Mouse (Mus musculus) MEL (cell line): Measurements from ENCODE around the gene Ccnc.

Experiments used
- CTCF ChIP-seq, 3 experiments: IDR thresholded peaks in 2 of 3; conservative IDR thresholded peaks in 1 of 3; 2 replicates each; pipeline ENCODE4 v1.5.1; 2011 to 2012; ENCODE audit warnings: low read length in 3 of 3, low read depth in 2 of 3, mild to moderate bottlenecking in 2 of 3, improper control_type of control experiment in 1 of 3, inconsistent platforms in 1 of 3, mixed read lengths in 1 of 3, moderate library complexity in 1 of 3; ENCODE audit not compliant: control insufficient read depth in 1 of 3, insufficient read depth in 1 of 3, poor library complexity in 1 of 3, severe bottlenecking in 1 of 3
- EP300 ChIP-seq, 2 experiments: IDR thresholded peaks; 2 replicates each; pipeline ENCODE4 v1.6.1; 2011; ENCODE audit warnings: improper control_type of control experiment in 2 of 2, low read length in 2 of 2, low read depth in 1 of 2, mild to moderate bottlenecking in 1 of 2
- ETS1 ChIP-seq: IDR thresholded peaks from 2 replicates; pipeline ENCODE4 v1.6.1; 2012; ENCODE audit warnings: low read depth, mild to moderate bottlenecking, inconsistent platforms, low read length, improper control_type of control experiment, moderate library complexity
- HCFC1 ChIP-seq: IDR thresholded peaks from 2 replicates; pipeline ENCODE4 v1.6.1; 2012; ENCODE audit warnings: low read depth, mild to moderate bottlenecking, inconsistent platforms, low read length, improper control_type of control experiment, moderate library complexity
- JUND ChIP-seq: IDR thresholded peaks from 2 replicates; pipeline ENCODE4 v1.6.1; 2011; ENCODE audit warnings: low read depth, mild to moderate bottlenecking, improper control_type of control experiment, low read length
- MEF2A ChIP-seq: IDR thresholded peaks from 2 replicates; pipeline ENCODE4 v1.6.1; 2014; ENCODE audit warnings: low read depth, mild to moderate bottlenecking, inconsistent platforms, low read length, improper control_type of control experiment; ENCODE audit not compliant: poor library complexity, insufficient replicate concordance, severe bottlenecking; ENCODE audit errors: extremely low read depth
- POLR2A ChIP-seq, 2 experiments: IDR thresholded peaks; 2 replicates each; pipeline ENCODE4 v1.6.1; 2011 to 2012; ENCODE audit warnings: low read length in 2 of 2, mild to moderate bottlenecking in 2 of 2, control low read depth in 1 of 2, improper control_type of control experiment in 1 of 2, low read depth in 1 of 2, moderate library complexity in 1 of 2; ENCODE audit not compliant: control insufficient read depth in 1 of 2, insufficient read depth in 1 of 2, poor library complexity in 1 of 2
- POLR2AphosphoS2 ChIP-seq: IDR thresholded peaks from 2 replicates; pipeline ENCODE4 v1.6.1; 2011; ENCODE audit warnings: low read length, improper control_type of control experiment
- USF2 ChIP-seq, 2 experiments: IDR thresholded peaks; 2 replicates each; pipeline ENCODE4 v1.6.1; 2011 to 2012; ENCODE audit warnings: improper control_type of control experiment in 2 of 2, low read length in 2 of 2, borderline replicate concordance in 1 of 2, inconsistent platforms in 1 of 2, low read depth in 1 of 2, mild to moderate bottlenecking in 1 of 2; ENCODE audit not compliant: insufficient read depth in 1 of 2

DNA sequence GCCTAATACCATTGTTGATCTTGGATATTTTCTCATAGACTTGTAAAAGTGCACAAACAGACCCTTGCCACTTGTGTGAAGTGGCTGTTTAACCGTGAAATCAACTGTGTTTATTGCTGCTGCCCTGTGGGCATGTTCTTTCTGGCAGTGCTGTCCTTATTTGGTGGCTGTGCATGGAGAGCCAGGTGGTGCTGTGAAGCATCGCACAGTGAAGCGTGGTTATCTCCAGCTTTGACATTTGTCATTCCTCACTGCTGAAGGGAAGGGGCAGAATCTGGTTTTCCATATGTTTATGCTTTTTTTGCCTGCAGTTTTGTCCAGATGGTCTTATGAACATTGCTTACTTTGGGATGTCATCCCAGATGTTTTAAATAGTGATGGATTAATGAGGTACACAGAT is 66.1 kb downstream of the Ccnc start:
- no peak for TF ChIP-seq ETS1
- no peak for TF ChIP-seq POLR2A (IDR thresholded peaks at IDR 0.05; ENCODE audit: control insufficient read depth in 1 of 2, insufficient read depth in 1 of 2, low read depth in 1 of 2, low read length in 2 of 2, poor library complexity in 1 of 2)
- no peak for TF ChIP-seq USF2 (IDR thresholded peaks at IDR 0.05; ENCODE audit: borderline replicate concordance in 1 of 2, insufficient read depth in 1 of 2, low read depth in 1 of 2, low read length in 2 of 2)
- TF ChIP-seq JUND, result no peak
- no peak for TF ChIP-seq EP300 (IDR thresholded peaks at IDR 0.05; ENCODE audit: low read depth in 1 of 2, low read length in 2 of 2)
- TF ChIP-seq POLR2AphosphoS2, result no peak
- no peak for TF ChIP-seq CTCF (IDR thresholded peaks at IDR 0.05 in 2 of 3, conservative IDR thresholded peaks at IDR 0.05 in 1 of 3; ENCODE audit: control insufficient read depth in 1 of 3, insufficient read depth in 1 of 3, low read depth in 2 of 3, low read length in 3 of 3, poor library complexity in 1 of 3, severe bottlenecking in 1 of 3)
- no peak for TF ChIP-seq HCFC1
- TF ChIP-seq MEF2A, result no peak
